In genomic region chr13:69768152-69768551, GRCm38 (mm10) we compare ENCODE assay signal across 26 mouse cellular contexts. TPM values are rescaled to one million over a fixed set of nuclear protein-coding genes. Genes with fewer than 3 reads are reported as not detected.
"Had no signal": no experiment of that assay in that cellular context is flagged by ENCODE, and none has a peak within 500 bp of the region (broad histone marks: within the 10 kb centered on the region; RNA-seq: fewer than 3 reads in every experiment).

No protein-coding gene starts in this region.

- DNase-seq: gastrocnemius, adult 2 months; gastrocnemius, postnatal 10 days; gastrocnemius, postnatal 25 days; heart, adult 18-20 months; heart, postnatal 14 days; heart, postnatal 36 days; kidney, adult 18-20 months; kidney, adult 8-10 months; kidney, postnatal 10 days; kidney, postnatal 25 days; layer of hippocampus, adult 9-11 months; layer of hippocampus, postnatal 36 days; left cerebral cortex, postnatal 4 days had no signal

- H3K36me3 ChIP-seq: heart, embryonic 10.5 days; heart, embryonic 12.5 days; intestine, embryonic 15.5 days; limb, embryonic 13.5 days; limb, embryonic 15.5 days; liver, embryonic 12.5 days had no signal

- H3K4me3 ChIP-seq: gastrocnemius, adult 2 months; heart, embryonic 10.5 days; heart, embryonic 12.5 days; intestine, embryonic 15.5 days; limb, embryonic 13.5 days; limb, embryonic 15.5 days; liver, embryonic 12.5 days had no signal

- H3K27ac ChIP-seq: gastrocnemius, adult 2 months; heart, embryonic 10.5 days; hindbrain, embryonic 14.5 days; intestine, embryonic 15.5 days; limb, embryonic 13.5 days; limb, embryonic 15.5 days; liver, embryonic 12.5 days; liver, embryonic 14.5 days had no signal

- ATAC-seq: hindbrain, embryonic 16.5 days; inflammation-experienced regulatory T-cells, adult 6 months; intestine, embryonic 15.5 days; intestine, postnatal 0 days; liver, embryonic 12.5 days had no signal

- H3K27me3 ChIP-seq: heart, embryonic 12.5 days; intestine, embryonic 15.5 days; limb, embryonic 13.5 days; limb, embryonic 15.5 days; liver, embryonic 12.5 days had no signal

- H3K4me1 ChIP-seq: heart, embryonic 10.5 days; heart, embryonic 12.5 days; intestine, embryonic 15.5 days; limb, embryonic 13.5 days; liver, embryonic 12.5 days had no signal

RNA-seq across cellular contexts. Expression of gene Ube2ql1, which starts 28.5 kb away (rescaled TPM):
- total RNA-seq: granulocyte monocyte progenitor cell, adult 5-6 weeks; hematopoietic stem cell, adult 5-6 weeks had no signal
- polyA plus RNA-seq: inflammation-experienced regulatory T-cells, adult 6 months had no signal
